Mouse (Mus musculus) hindbrain, embryonic 11.5 days (tissue): ENCODE measurements around the gene D930020B18Rik. TPM values are rescaled to one million over a fixed set of nuclear protein-coding genes. Genes with fewer than 3 reads are reported as not detected.

ENCODE experiments used
- ATAC-seq: fragments of 200-750 bp; cut with Nextera tagmentation; 2 replicates; pipeline ENCODE4 v1.8.0; 2017; ENCODE audit warnings: mild to moderate bottlenecking, moderate TSS enrichment, moderate library complexity; ENCODE audit not compliant: low FRiP score
- DNase-seq: peaks from one replicate; pipeline ENCODE4 v3.0.0-alpha.2; 2015; ENCODE audit warnings: low spot score
- H3K27ac ChIP-seq: fragments of 300-500 bp; sonication (generic); 2 replicates; pipeline ENCODE4 v1.5.1; 2014; ENCODE audit warnings: mild to moderate bottlenecking, low read depth, low read length
- H3K27me3 ChIP-seq: fragments of 300-500 bp; sonication (generic); 2 replicates; pipeline ENCODE4 v1.6.1; 2014; ENCODE audit warnings: mild to moderate bottlenecking, low read length, moderate library complexity, mixed read lengths; ENCODE audit not compliant: control insufficient read depth, insufficient read depth
- H3K36me3 ChIP-seq: fragments of 300-500 bp; sonication (generic); 2 replicates; pipeline ENCODE4 v1.6.1; 2014; ENCODE audit warnings: mild to moderate bottlenecking, low read length, moderate library complexity, mixed read lengths; ENCODE audit not compliant: control insufficient read depth, insufficient read depth
- H3K4me1 ChIP-seq: fragments of 300-500 bp; sonication (generic); replicated peaks from 2 replicates; pipeline ENCODE4 v1.6.1; 2014; ENCODE audit warnings: low read length, mixed read lengths; ENCODE audit not compliant: control insufficient read depth, insufficient read depth
- H3K4me2 ChIP-seq: fragments of 300-500 bp; sonication (generic); replicated peaks from 2 replicates; pipeline ENCODE4 v1.6.1; 2014; ENCODE audit warnings: mild to moderate bottlenecking, low read depth, low read length
- H3K4me3 ChIP-seq: fragments of 300-500 bp; sonication (generic); 2 replicates; pipeline ENCODE4 v1.5.1; 2014; ENCODE audit warnings: low read depth, low read length
- H3K9ac ChIP-seq: fragments of 300-500 bp; sonication (generic); 2 replicates; pipeline ENCODE4 v1.6.1; 2014; ENCODE audit warnings: low read depth, low read length
- H3K9me3 ChIP-seq: fragments of 300-500 bp; sonication (generic); 2 replicates; pipeline ENCODE4 v1.6.1; 2016; ENCODE audit warnings: low read length; ENCODE audit not compliant: control insufficient read depth
- WGBS: fragments of 180-500 bp; shearing (Covaris S2); extraction: QIAGEN DNeasy Blood & Tissue Kit; methylation state at CpG from one replicate; pipeline ENCODE4 v1.1.7; 2014; 5-methylcytosine and 5-hydroxymethylcytosine counted together
- polyA plus RNA-seq: library from polyadenylated mRNA; unstranded; fragments of >200 nt; fragmentation: Nextera tagmentation; extraction: Ambion mirVana; gene quantifications from 2 replicates; pipeline ENCODE4 v1.2.1, GENCODE M21; 2014

D930020B18Rik gene
- polyA plus RNA-seq, result 0.22 and 0.31 TPM in 2 replicates

DNA sequence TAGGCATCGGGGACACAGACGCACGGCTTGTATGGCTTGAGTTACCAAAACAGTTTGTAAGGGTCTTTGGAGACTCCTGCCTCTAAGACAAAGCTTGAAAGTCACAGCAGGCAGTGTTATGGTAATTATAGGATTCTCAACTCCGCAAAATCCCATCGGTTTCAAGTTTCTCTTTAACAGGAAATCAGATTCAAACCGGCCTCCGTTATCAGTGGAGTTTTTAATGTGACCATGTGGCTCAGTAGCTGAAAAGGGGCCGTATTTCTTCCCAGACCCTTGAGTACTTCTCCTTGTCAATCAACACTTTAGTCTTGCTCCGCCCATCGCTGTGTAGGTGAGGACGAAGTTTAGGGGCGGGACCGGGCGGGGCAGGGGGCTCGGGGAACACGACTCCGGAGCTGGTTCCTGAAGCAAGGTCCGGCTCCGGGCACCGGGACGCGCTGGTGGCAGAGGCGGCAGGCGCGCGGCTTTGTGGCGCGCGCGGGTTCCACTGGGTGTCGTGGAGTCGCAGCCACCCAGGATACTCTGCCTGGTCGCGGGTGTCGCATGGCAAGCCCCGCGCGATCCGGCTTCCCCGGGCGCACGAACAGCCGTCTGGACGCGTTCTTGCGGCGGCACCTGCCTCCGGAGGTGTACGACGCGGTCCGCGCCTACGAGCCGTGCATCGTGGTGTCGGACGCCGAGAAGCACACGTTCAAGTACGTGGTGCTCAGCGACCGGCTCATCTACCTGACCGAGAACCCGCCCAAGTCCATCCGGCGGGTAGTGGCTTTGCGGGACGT is at the start of gene D930020B18Rik:
TSS of gene D930020B18Rik (plus strand) at position 317 of the 782 bp plus-strand sequence.
- Histone ChIP-seq H3K4me1 (peaks cover 7% of the 10 kb centered on the region), H3K4me2 (peak within 1 kb of the TSS; percentile 97), H3K27me3 (peaks cover 26% of the 10 kb centered on the region), H3K9me3 (no peaks in the 10 kb centered on the region), H3K36me3 (no peaks in the 10 kb centered on the region), H3K9ac (peak within 1 kb of the TSS; percentile 38), H3K27ac (no peak within 1 kb of the TSS), H3K4me3 (peak within 1 kb of the TSS; percentile 51)
- under 1% methylated on average over 65 of the region's 69 CpGs for WGBS
- DNase-seq (peak; percentile 55), ATAC-seq (peak; percentile 46)

DNA sequence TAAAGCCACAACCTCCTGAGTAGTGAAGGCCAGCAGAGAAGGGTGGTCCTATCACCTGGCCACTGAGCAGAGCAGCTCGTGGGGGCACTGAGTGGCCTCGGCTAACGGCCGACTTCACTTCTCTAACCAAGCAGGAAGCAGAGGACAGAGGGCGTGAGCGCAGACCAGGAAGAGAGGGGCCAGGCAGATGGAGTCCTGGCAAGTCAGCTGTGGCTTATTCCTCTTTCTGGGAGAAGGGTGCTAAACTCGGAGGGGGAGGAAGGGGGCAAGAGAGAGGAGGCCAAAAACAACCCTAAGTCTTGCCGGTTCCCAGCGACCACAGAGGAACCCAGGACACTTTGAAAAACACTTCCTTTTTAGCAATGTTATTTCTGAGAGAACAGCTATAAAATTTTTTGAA is 44.8 kb upstream of the D930020B18Rik start:
- Histone ChIP-seq H3K27me3 (no peaks in the 10 kb centered on the region), H3K9me3 (no peaks in the 10 kb centered on the region), H3K27ac (no peak overlapping the region), H3K36me3 (peaks cover 11% of the 10 kb centered on the region; the same call in 1 of the 2 replicates), H3K4me1 (no peaks in the 10 kb centered on the region), H3K4me2 (no peak overlapping the region), H3K9ac (no peak overlapping the region), H3K4me3 (no peak overlapping the region)
- ATAC-seq, result no peak
- WGBS, result 88% methylated on average over 9 of the region's 9 CpGs
- DNase-seq, result no peak

DNA sequence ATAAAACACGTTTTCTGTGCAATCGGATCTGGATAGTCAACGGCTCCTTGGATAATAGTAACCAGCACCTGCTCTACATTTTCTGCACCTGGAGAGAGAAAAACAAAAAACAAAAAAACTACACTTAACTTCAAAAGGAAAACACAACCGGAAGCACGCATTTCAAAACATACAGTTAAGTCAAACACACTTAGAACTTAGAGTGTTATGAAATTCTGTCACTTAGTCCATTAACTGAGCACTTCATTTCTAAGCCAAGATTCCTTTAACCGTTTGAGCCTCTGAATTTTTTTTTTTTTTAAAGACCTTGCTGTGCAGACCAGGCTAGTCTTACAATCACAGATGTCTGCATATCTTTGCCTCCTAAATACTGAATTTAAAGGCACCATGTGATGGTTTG is 40.1 kb upstream of the D930020B18Rik start:
- Histone ChIP-seq H3K4me2 (no peak overlapping the region), H3K9ac (no peak overlapping the region), H3K36me3 (peaks cover 28% of the 10 kb centered on the region), H3K27ac (no peak overlapping the region), H3K4me3 (no peak overlapping the region), H3K4me1 (no peaks in the 10 kb centered on the region), H3K9me3 (no peaks in the 10 kb centered on the region), H3K27me3 (no peaks in the 10 kb centered on the region)
- ATAC-seq (no peak), DNase-seq (no peak)
- 89% methylated on average over 6 of the region's 6 CpGs for WGBS

DNA sequence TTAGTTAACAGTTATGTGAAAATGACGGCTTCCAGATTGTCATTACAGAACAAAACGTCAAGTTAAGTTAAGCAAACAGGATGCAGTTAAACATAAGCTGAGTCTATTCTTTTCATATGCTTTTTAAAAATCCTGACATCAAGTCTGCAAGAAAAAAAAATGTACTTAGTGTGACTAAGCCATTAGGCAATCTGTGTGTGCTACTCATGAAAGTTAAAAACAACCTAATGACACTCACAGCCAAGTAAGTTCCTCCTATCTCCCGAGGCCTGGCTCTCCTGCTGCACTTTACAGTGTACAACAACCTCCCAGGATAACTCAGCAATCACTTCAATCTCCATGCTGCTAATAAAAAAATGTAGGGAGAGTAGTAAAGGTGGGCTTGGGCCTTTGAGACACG is 37.8 kb upstream of the D930020B18Rik start:
- WGBS, result 94% methylated on average over 4 of the region's 4 CpGs
- Histone ChIP-seq H3K27ac (no peak overlapping the region), H3K4me2 (no peak overlapping the region), H3K36me3 (peaks cover 27% of the 10 kb centered on the region), H3K9ac (no peak overlapping the region), H3K9me3 (no peaks in the 10 kb centered on the region), H3K27me3 (no peaks in the 10 kb centered on the region), H3K4me3 (no peak overlapping the region), H3K4me1 (no peaks in the 10 kb centered on the region)
- ATAC-seq (no peak), DNase-seq (no peak)

DNA sequence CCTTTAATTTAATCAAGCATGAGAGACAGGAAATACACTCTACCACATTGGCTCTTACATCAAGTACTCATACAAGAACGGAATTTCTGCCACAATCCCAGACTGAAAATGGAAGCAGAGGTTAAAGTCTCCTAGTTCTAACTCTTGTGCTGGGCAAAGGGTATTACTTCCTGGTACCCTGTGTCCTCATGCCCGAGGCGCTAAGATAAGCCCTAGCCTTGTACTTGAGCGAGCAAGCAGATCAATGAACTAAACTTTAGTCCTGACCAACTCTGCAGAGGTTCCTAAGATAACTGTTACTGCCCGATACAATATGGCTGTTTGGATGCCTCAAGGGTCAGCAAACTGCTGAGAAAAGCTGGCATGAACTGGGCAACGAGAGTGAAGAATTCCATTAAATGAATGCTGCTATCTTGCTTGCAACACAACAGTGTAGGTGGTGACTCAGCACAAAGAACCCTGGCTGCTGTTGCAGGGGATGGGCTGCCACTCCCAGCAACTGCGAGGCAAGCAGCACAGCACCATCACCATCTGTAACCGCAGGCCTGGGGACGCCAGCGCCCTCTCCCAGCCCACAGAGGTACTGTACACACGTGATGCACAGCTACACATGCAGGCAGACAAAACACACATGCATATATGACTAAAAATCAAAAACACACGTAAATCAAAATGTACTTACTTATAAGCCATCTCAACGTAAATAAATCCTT is 36.6 kb upstream of the D930020B18Rik start:
- WGBS, result 94% methylated on average over 13 of the region's 13 CpGs
- no peaks in the 10 kb centered on the region for H3K4me1 ChIP-seq

DNA sequence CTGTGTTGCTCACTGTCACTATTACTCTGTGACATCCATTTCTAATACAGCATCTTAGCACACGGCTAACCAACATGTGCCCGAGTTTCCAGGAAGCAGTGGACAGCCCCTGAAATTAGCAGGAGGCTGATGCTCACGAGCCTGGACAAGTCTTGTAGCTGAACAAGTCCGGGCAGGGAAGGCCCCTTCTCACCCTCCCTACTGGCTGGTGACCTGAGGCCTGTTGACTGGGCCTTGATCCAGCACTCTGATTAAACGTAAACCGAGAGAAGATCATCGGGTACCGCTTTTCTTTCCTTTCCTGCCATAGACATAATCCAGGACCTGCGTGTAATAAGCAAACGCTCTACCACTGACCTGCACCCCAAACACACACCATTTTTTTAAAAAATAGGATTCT is 33.2 kb upstream of the D930020B18Rik start:
- Histone ChIP-seq H3K27ac (no peak overlapping the region), H3K9ac (no peak overlapping the region), H3K4me2 (no peak overlapping the region), H3K4me3 (no peak overlapping the region), H3K9me3 (no peaks in the 10 kb centered on the region), H3K36me3 (peaks cover 23% of the 10 kb centered on the region), H3K27me3 (no peaks in the 10 kb centered on the region), H3K4me1 (no peaks in the 10 kb centered on the region)
- WGBS, result 96% methylated on average over 10 of the region's 10 CpGs
- no peak for DNase-seq
- ATAC-seq, result no peak

More for the DNA sequence above, 36.6 kb upstream of the D930020B18Rik start:
- Histone ChIP-seq H3K27me3 (no peaks in the 10 kb centered on the region), H3K9me3 (no peaks in the 10 kb centered on the region), H3K4me2 (no peak overlapping the region), H3K27ac (no peak overlapping the region), H3K4me3 (no peak overlapping the region), H3K9ac (no peak overlapping the region), H3K36me3 (peaks cover 31% of the 10 kb centered on the region)
- DNase-seq (no peak), ATAC-seq (no peak)

DNA sequence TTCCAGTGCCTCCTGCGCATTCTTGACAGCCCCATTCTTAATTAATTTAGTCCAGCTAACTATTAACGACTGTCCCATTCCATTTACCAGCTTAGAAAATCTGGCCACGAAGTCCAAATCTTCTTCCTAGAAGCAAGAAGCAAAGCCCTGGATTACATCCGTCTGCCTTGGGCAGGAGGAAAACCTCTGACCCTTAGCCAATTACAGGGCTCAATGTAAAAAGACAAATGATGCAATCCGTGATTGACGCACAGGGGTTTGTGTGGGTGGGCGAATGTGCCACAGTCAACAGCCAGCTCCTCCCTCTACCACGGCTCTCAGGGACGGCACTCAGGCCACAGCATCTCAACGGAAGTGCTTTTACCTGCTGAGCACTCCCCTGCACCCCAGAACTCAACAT is 29.8 kb upstream of the D930020B18Rik start:
- 80% methylated on average over 9 of the region's 10 CpGs for WGBS
- DNase-seq (no peak), ATAC-seq (no peak)
- H3K4me1 ChIP-seq, result no peaks in the 10 kb centered on the region
- no peak overlapping the region for H3K27ac ChIP-seq
- peaks cover 14% of the 10 kb centered on the region for H3K36me3 ChIP-seq
- no peak overlapping the region for H3K4me3 ChIP-seq
- no peaks in the 10 kb centered on the region for H3K9me3 ChIP-seq
- no peak overlapping the region for H3K9ac ChIP-seq
- H3K4me2 ChIP-seq, result no peak overlapping the region
- no peaks in the 10 kb centered on the region for H3K27me3 ChIP-seq

DNA sequence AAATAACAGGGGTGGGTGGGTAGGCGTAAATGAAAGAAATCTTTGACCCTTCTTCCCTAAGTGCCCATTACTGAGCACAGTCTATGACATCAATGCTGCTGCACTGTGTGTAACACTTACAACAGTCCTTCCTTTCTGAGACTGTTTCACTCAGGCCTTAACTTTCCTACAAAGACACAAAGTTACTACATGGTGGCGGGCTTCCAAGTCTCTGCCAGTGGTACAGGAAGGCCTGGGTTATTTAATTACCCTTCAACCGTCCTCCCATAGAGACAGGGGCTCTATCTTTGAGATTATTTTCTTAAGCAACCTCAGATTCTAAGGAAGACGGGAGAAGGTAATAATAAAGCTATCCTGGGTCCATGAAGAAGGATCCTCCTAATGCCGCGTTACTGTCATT is 28.9 kb upstream of the D930020B18Rik start:
- H3K36me3 ChIP-seq, result peaks cover 12% of the 10 kb centered on the region; the same call in 1 of the 2 replicates
- no peaks in the 10 kb centered on the region for H3K27me3 ChIP-seq
- no peak overlapping the region for H3K9ac ChIP-seq
- no peaks in the 10 kb centered on the region for H3K4me1 ChIP-seq
- no peak overlapping the region for H3K4me2 ChIP-seq
- no peaks in the 10 kb centered on the region for H3K9me3 ChIP-seq
- no peak overlapping the region for H3K27ac ChIP-seq
- no peak for ATAC-seq
- DNase-seq, result no peak
- H3K4me3 ChIP-seq, result no peak overlapping the region
- WGBS, result 92% methylated on average over 6 of the region's 6 CpGs
